Mouse (Mus musculus) cortical plate, adult 2 months (tissue): ENCODE measurements around the gene Atp2b2.

ENCODE experiments used
- CTCF ChIP-seq: fragments of 200-500 bp; IDR thresholded peaks from 2 replicates; pipeline ENCODE4 v1.5.1; 2011; ENCODE audit warnings: mild to moderate bottlenecking, control low read depth, low read length; ENCODE audit not compliant: insufficient read depth; ENCODE audit errors: extremely low read depth
- POLR2A ChIP-seq: fragments of 200-500 bp; IDR thresholded peaks from 2 replicates; pipeline ENCODE4 v1.6.1; 2011; ENCODE audit warnings: mild to moderate bottlenecking, low read length, control low read depth; ENCODE audit not compliant: insufficient read depth; ENCODE audit errors: extremely low read depth

GRCm38 (mm10) chr6:113728181-113728580 is 314.2 kb downstream of the Atp2b2 start:
- TF ChIP-seq CTCF (no peak), POLR2A (peak; percentile 25; the same call in 1 of the 2 replicates)
